Mouse (Mus musculus) lung, postnatal 0 days (tissue): Measurements from ENCODE around the gene Nt5dc3.

ENCODE experiments used
- CTCF ChIP-seq: IDR thresholded peaks from 2 replicates; pipeline ENCODE4 v1.5.1; 2016; ENCODE audit warnings: antibody characterized with exemption, mild to moderate bottlenecking
- EP300 ChIP-seq: IDR thresholded peaks from 2 replicates; pipeline ENCODE4 v1.6.1; 2016; ENCODE audit warnings: antibody characterized with exemption, mild to moderate bottlenecking, control low read depth

DNA sequence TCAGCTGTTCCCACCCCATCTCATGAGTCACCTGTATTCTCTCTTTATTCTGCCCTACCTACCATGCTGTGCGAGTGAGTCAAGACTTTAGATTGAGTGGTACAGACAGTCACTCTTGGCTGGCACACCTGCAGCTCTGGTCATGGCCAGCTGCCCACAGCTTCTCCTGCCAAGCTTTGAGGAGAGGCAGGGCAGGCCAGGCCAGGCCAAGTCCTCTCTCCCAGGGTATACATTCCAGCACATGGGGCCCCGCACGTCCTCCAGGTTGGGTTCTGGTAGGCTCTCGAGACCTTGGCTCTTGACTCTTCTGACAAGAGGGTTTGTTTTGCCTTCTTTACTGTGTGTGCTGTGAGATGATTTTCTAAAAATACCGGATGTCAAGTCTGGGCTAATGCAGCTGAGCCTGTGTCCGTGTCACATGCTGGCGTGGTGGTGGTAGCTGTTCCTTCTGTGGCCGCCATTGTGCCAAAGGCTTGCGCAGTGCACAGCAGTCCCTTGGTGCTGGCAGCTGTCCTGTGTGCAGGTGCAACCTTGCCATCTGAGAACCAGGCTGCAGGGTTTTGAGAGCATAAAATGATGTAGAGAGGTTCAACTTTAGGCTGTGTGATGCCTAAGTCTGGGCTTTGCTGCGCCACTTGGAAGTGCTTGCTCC, 47.2 kb downstream of the Nt5dc3 start:
- TF ChIP-seq CTCF = no peak
- no peak; the same call in 1 of the 2 replicates for TF ChIP-seq EP300
